Mouse (Mus musculus) C2C12 (cell line): Measurements from ENCODE around the gene Zfp574. TPM values are rescaled to one million over a fixed set of nuclear protein-coding genes. Genes with fewer than 3 reads are reported as not detected.
"Not testable (repeated sequence)": the region's sequence is repeated elsewhere in the genome, so short reads cannot be mapped to it uniquely, and the experiment has no call there.

Source experiments
- H3K27me3 ChIP-seq: one replicate; pipeline ENCODE4 v1.6.1; 2011; ENCODE audit not compliant: control insufficient read depth, insufficient read depth, insufficient read length
- H3K36me3 ChIP-seq: one replicate; pipeline ENCODE4 v1.6.1; 2011; ENCODE audit not compliant: control insufficient read depth, insufficient read depth
- H3K4me3 ChIP-seq: one replicate; pipeline ENCODE4 v1.5.1; 2011; ENCODE audit warnings: mild to moderate bottlenecking, control low read depth; ENCODE audit not compliant: poor library complexity, insufficient read depth, severe bottlenecking
- H3K79me2 ChIP-seq: one replicate; pipeline ENCODE4 v1.6.1; 2011; ENCODE audit not compliant: control insufficient read depth, insufficient read depth
- H3K79me3 ChIP-seq: one replicate; pipeline ENCODE4 v1.6.1; 2011; ENCODE audit warnings: low read depth, control low read depth
- H3ac ChIP-seq: one replicate; pipeline ENCODE3; 2011; ENCODE audit warnings: low read depth; ENCODE audit not compliant: control insufficient read depth, insufficient read length
- CEBPB ChIP-seq: IDR thresholded peaks from one replicate; pipeline ENCODE4 v1.6.1; 2011; ENCODE audit warnings: low read depth, mild to moderate bottlenecking, control low read depth, moderate library complexity
- CTCF ChIP-seq: IDR thresholded peaks from one replicate; pipeline ENCODE4 v1.5.1; 2011; ENCODE audit not compliant: control insufficient read depth, insufficient read depth, insufficient read length
- FOSL1 ChIP-seq: IDR thresholded peaks from one replicate; pipeline ENCODE4 v1.8.0; 2011; ENCODE audit warnings: mild to moderate bottlenecking, low read length; ENCODE audit not compliant: poor library complexity, insufficient read depth, severe bottlenecking
- MAX ChIP-seq: IDR thresholded peaks from one replicate; pipeline ENCODE4 v1.6.1; 2011; ENCODE audit warnings: mild to moderate bottlenecking, control low read depth
- MYOD1 ChIP-seq: IDR thresholded peaks from one replicate; pipeline ENCODE4 v1.6.1; 2011; ENCODE audit warnings: low read depth; ENCODE audit not compliant: control insufficient read depth, insufficient read length
- MYOG ChIP-seq: IDR thresholded peaks from one replicate; pipeline ENCODE4 v1.6.1; 2011; ENCODE audit not compliant: control insufficient read depth, insufficient read length; ENCODE audit errors: extremely low read depth
- USF1 ChIP-seq: IDR thresholded peaks from one replicate; pipeline ENCODE4 v1.6.1; 2011; ENCODE audit warnings: low read depth, mild to moderate bottlenecking, control low read depth, moderate library complexity
- polyA plus RNA-seq: library from polyadenylated mRNA; unstranded; fragments of >200 nt; fragmentation: generic; extraction: Trizol; gene quantifications from one replicate; pipeline ENCODE4 v1.2.1, GENCODE M21; 2012; ENCODE audit warnings: missing spikeins

Zfp574 gene
- polyA plus RNA-seq, 1 experiment = 15.5 TPM

GRCm38 (mm10) chr7:25035916-25036315 lies 36.5 kb upstream of the Zfp574 start:
- Histone ChIP-seq H3K4me3 (no peak overlapping the region), H3K27me3 (no peaks in the 10 kb centered on the region), H3K79me3 (no peaks in the 10 kb centered on the region), H3K36me3 (no peaks in the 10 kb centered on the region), H3ac (no peak overlapping the region), H3K79me2 (no peaks in the 10 kb centered on the region)
- TF ChIP-seq MAX = no peak
- TF ChIP-seq CTCF = peak; percentile 33

GRCm38 (mm10) chr7:25041921-25042320 lies 30.4 kb upstream of the Zfp574 start:
- H3K79me3 ChIP-seq = no peaks in the 10 kb centered on the region

GRCm38 (mm10) chr7:25044599-25044998 lies 27.8 kb upstream of the Zfp574 start:
- H3K36me3 ChIP-seq, H3K79me3 ChIP-seq, H3K79me2 ChIP-seq, H3K27me3 ChIP-seq, H3K4me3 ChIP-seq, H3ac ChIP-seq: not testable (repeated sequence)

More at GRCm38 (mm10) chr7:25041921-25042320, 30.4 kb upstream of the Zfp574 start:
- Histone ChIP-seq H3K27me3 (no peaks in the 10 kb centered on the region), H3K79me2 (no peaks in the 10 kb centered on the region), H3ac (no peak overlapping the region), H3K36me3 (no peaks in the 10 kb centered on the region), H3K4me3 (no peak overlapping the region)
- TF ChIP-seq CTCF (no peak), MAX (no peak), MYOG (no peak), USF1 (no peak), MYOD1 (no peak), CEBPB (no peak), FOSL1 (no peak)

- peak; percentile 31 for TF ChIP-seq MAX
- no peak for TF ChIP-seq FOSL1
- no peaks in the 10 kb centered on the region for H3K79me3 ChIP-seq
- H3K4me3 ChIP-seq = no peak overlapping the region
- no peaks in the 10 kb centered on the region for H3K79me2 ChIP-seq
- no peak overlapping the region for H3ac ChIP-seq
- no peaks in the 10 kb centered on the region for H3K27me3 ChIP-seq
- H3K36me3 ChIP-seq = no peaks in the 10 kb centered on the region
Measured at GRCm38 (mm10) chr7:25047363-25047762, 25.0 kb upstream of the Zfp574 start.

GRCm38 (mm10) chr7:25049295-25049930 lies 23.0 kb upstream of the Zfp574 start:
- H3K4me3 ChIP-seq = no peak overlapping the region
- no peaks in the 10 kb centered on the region for H3K79me2 ChIP-seq
- H3K36me3 ChIP-seq = no peaks in the 10 kb centered on the region

GRCm38 (mm10) chr7:25052587-25052986 lies 19.8 kb upstream of the Zfp574 start:
- no peaks in the 10 kb centered on the region for H3K79me3 ChIP-seq
- H3K27me3 ChIP-seq = no peaks in the 10 kb centered on the region
- H3K79me2 ChIP-seq = no peaks in the 10 kb centered on the region
- TF ChIP-seq CEBPB = no peak
- no peak overlapping the region for H3ac ChIP-seq
- H3K4me3 ChIP-seq = no peak overlapping the region
- H3K36me3 ChIP-seq = no peaks in the 10 kb centered on the region

More at GRCm38 (mm10) chr7:25049295-25049930, 23.0 kb upstream of the Zfp574 start:
- Histone ChIP-seq H3K79me3 (no peaks in the 10 kb centered on the region), H3ac (no peak overlapping the region), H3K27me3 (no peaks in the 10 kb centered on the region)
- no peak for TF ChIP-seq USF1
- no peak for TF ChIP-seq MYOG
- TF ChIP-seq MYOD1 = no peak

GRCm38 (mm10) chr7:25056951-25057350 lies 15.4 kb upstream of the Zfp574 start:
- TF ChIP-seq USF1 (no peak), CEBPB (no peak), MYOG (no peak), FOSL1 (no peak), MAX (no peak), MYOD1 (no peak), CTCF (no peak)
- Histone ChIP-seq H3K36me3 (no peaks in the 10 kb centered on the region), H3ac (no peak overlapping the region), H3K4me3 (no peak overlapping the region), H3K79me2 (no peaks in the 10 kb centered on the region), H3K79me3 (no peaks in the 10 kb centered on the region), H3K27me3 (no peaks in the 10 kb centered on the region)
